Mouse (Mus musculus): Measurements from ENCODE around the gene Mnt. TPM values are rescaled to one million over a fixed set of nuclear protein-coding genes. Genes with fewer than 3 reads are reported as not detected.

Mnt gene
- polyA plus RNA-seq, 1 experiment from 2014 or later = 1.2 TPM

Small RNA genes within 50 kb of the gene (microRNA-seq; reads per million reads assigned to microRNA genes)
- 0.74 reads per million for gene Mir6926

Other genes starting within 250 kb of the Mnt start
- 0.63 and 1.2 TPM in 2 replicates for gene Rap1gap2, start 220.0 kb upstream of the Mnt start, polyA plus RNA-seq (2015; fragmentation: Nextera tagmentation; extraction: Ambion mirVana)
- 8.3 and 10.4 TPM in 2 replicates for gene Ccdc92b, start 211.3 kb upstream of the Mnt start, polyA plus RNA-seq (2015; fragmentation: Nextera tagmentation; extraction: Ambion mirVana)
- 30.6 and 35.3 TPM in 2 replicates for gene Cluh, start 181.4 kb upstream of the Mnt start, polyA plus RNA-seq (2015; fragmentation: Nextera tagmentation; extraction: Ambion mirVana)
- gene Pafah1b1, start 106.2 kb upstream of the Mnt start, polyA plus RNA-seq (2015; fragmentation: Nextera tagmentation; extraction: Ambion mirVana) = 26.4 and 28.0 TPM in 2 replicates
- 15.5 and 16.6 TPM in 2 replicates for gene Mettl16, start 60.1 kb upstream of the Mnt start, polyA plus RNA-seq (2015; fragmentation: Nextera tagmentation; extraction: Ambion mirVana)
- gene Sgsm2, start 66.1 kb downstream of the Mnt start, polyA plus RNA-seq (2015; fragmentation: Nextera tagmentation; extraction: Ambion mirVana) = 0.89 and 1.2 TPM in 2 replicates
- gene Tsr1, start 67.2 kb downstream of the Mnt start, polyA plus RNA-seq (2015; fragmentation: Nextera tagmentation; extraction: Ambion mirVana) = 16.7 and 17.5 TPM in 2 replicates
- 5.1 and 5.5 TPM in 2 replicates for gene Smg6, start 94.9 kb downstream of the Mnt start, polyA plus RNA-seq (2015; fragmentation: Nextera tagmentation; extraction: Ambion mirVana)
- gene Srr, start 95.0 kb downstream of the Mnt start, polyA plus RNA-seq (2015; fragmentation: Nextera tagmentation; extraction: Ambion mirVana) = 4.6 and 5.1 TPM in 2 replicates